Mouse (Mus musculus) embryonic facial prominence, embryonic 14.5 days (tissue): ENCODE data around the gene Gm11077. TPM values are rescaled to one million over a fixed set of nuclear protein-coding genes. Genes with fewer than 3 reads are reported as not detected.

Source experiments
- ATAC-seq: fragments of 200-750 bp; cut with Nextera tagmentation; 2 replicates; pipeline ENCODE4 v1.8.0; 2017; ENCODE audit warnings: low read depth, moderate number of reproducible peaks, moderate TSS enrichment
- DNase-seq: peaks from one replicate; pipeline ENCODE4 v3.0.0-alpha.2; 2015; ENCODE audit warnings: low spot score
- H3K27ac ChIP-seq: fragments of 300-500 bp; sonication (generic); replicated peaks from 2 replicates; pipeline ENCODE4 v1.5.1; 2014; ENCODE audit warnings: low read depth, mild to moderate bottlenecking, low read length, moderate library complexity
- H3K27me3 ChIP-seq: fragments of 300-500 bp; sonication (generic); replicated peaks from 2 replicates; pipeline ENCODE4 v1.6.1; 2014; ENCODE audit warnings: low read length; ENCODE audit not compliant: control insufficient read depth, insufficient read depth
- H3K36me3 ChIP-seq: fragments of 300-500 bp; sonication (generic); 2 replicates; pipeline ENCODE4 v1.6.1; 2014; ENCODE audit warnings: low read length, mixed read lengths; ENCODE audit not compliant: control insufficient read depth, insufficient read depth
- H3K4me1 ChIP-seq: fragments of 300-500 bp; sonication (generic); 2 replicates; pipeline ENCODE4 v1.6.1; 2014; ENCODE audit warnings: antibody characterized with exemption, low read length; ENCODE audit not compliant: control insufficient read depth, insufficient read depth
- H3K4me2 ChIP-seq: fragments of 300-500 bp; sonication (generic); 2 replicates; pipeline ENCODE4 v1.6.1; 2014; ENCODE audit warnings: low read depth, mild to moderate bottlenecking, low read length, moderate library complexity, mixed read lengths
- H3K4me3 ChIP-seq: fragments of 300-500 bp; sonication (generic); 2 replicates; pipeline ENCODE4 v1.5.1; 2014; ENCODE audit warnings: low read depth, mild to moderate bottlenecking, low read length
- H3K9ac ChIP-seq: fragments of 300-500 bp; sonication (generic); 2 replicates; pipeline ENCODE4 v1.6.1; 2014; ENCODE audit warnings: low read depth, mild to moderate bottlenecking, low read length, moderate library complexity, mixed read lengths
- H3K9me3 ChIP-seq: fragments of 300-500 bp; sonication (generic); 2 replicates; pipeline ENCODE4 v1.6.1; 2016; ENCODE audit warnings: low read length; ENCODE audit not compliant: control insufficient read depth
- WGBS: fragments of 180-500 bp; shearing (Covaris S2); extraction: QIAGEN DNeasy Blood & Tissue Kit; methylation state at CpG from one replicate; pipeline ENCODE4 v1.1.7; 2014; 5-methylcytosine and 5-hydroxymethylcytosine counted together
- polyA plus RNA-seq: library from polyadenylated mRNA; unstranded; fragments of >200 nt; fragmentation: Nextera tagmentation; extraction: Ambion mirVana; gene quantifications from 2 replicates; pipeline ENCODE4 v1.2.1, GENCODE M21; 2014

Gene Gm11077
- not detected in 2 replicates for polyA plus RNA-seq

- H3K4me2 ChIP-seq: no peak within 1 kb of the TSS
- H3K4me1 ChIP-seq: no peaks in the 10 kb centered on the region
- H3K9ac ChIP-seq: no peak within 1 kb of the TSS
- ATAC-seq: no peak
- WGBS: 89% methylated on average over 5 of the region's 5 CpGs
- H3K36me3 ChIP-seq: no peaks in the 10 kb centered on the region
- H3K4me3 ChIP-seq: no peak within 1 kb of the TSS
- no peak for DNase-seq
- no peaks in the 10 kb centered on the region; the same call in 1 of the 2 replicates for H3K9me3 ChIP-seq
- H3K27ac ChIP-seq: no peak within 1 kb of the TSS
- no peaks in the 10 kb centered on the region for H3K27me3 ChIP-seq
Measured at GRCm38 (mm10) chr6:140729272-140729671, at the start of gene Gm11077. Gene Gm11077 (plus strand): TSS chr6:140729284.

- no peak overlapping the region for H3K4me2 ChIP-seq
- H3K9me3 ChIP-seq: no peaks in the 10 kb centered on the region
- no peak overlapping the region for H3K27ac ChIP-seq
- no peak overlapping the region for H3K4me3 ChIP-seq
- peaks cover 38% of the 10 kb centered on the region for H3K4me1 ChIP-seq
- no peak for ATAC-seq
- DNase-seq: no peak
- no peak overlapping the region for H3K9ac ChIP-seq
- no peaks in the 10 kb centered on the region for H3K36me3 ChIP-seq
- 55% methylated on average over 7 of the region's 7 CpGs for WGBS
- no peaks in the 10 kb centered on the region for H3K27me3 ChIP-seq
Measured at GRCm38 (mm10) chr6:140680713-140681112, 48.4 kb upstream of the Gm11077 start.

GRCm38 (mm10) chr6:140682829-140683228 is 46.3 kb upstream of the Gm11077 start:
- Histone ChIP-seq H3K4me3 (no peak overlapping the region), H3K9ac (no peak overlapping the region; the same call in 1 of the 2 replicates), H3K36me3 (no peaks in the 10 kb centered on the region), H3K9me3 (no peaks in the 10 kb centered on the region), H3K4me2 (no peak overlapping the region), H3K27me3 (no peaks in the 10 kb centered on the region), H3K4me1 (peaks cover 31% of the 10 kb centered on the region), H3K27ac (no peak overlapping the region; the same call in 1 of the 2 replicates)
- ATAC-seq (no peak; the same call in 1 of the 2 replicates), DNase-seq (peak; percentile 55)
- WGBS: 27% methylated on average over 13 of the region's 13 CpGs

- Histone ChIP-seq H3K4me3 (no peak overlapping the region), H3K9me3 (no peaks in the 10 kb centered on the region), H3K36me3 (no peaks in the 10 kb centered on the region), H3K27ac (no peak overlapping the region), H3K27me3 (no peaks in the 10 kb centered on the region), H3K4me2 (no peak overlapping the region), H3K4me1 (peaks cover 22% of the 10 kb centered on the region), H3K9ac (no peak overlapping the region)
- DNase-seq (no peak), ATAC-seq (no peak)
- 91% methylated on average over 11 of the region's 11 CpGs for WGBS
Measured at GRCm38 (mm10) chr6:140684403-140684802, 44.7 kb upstream of the Gm11077 start.

- Histone ChIP-seq H3K9me3 (no peaks in the 10 kb centered on the region), H3K4me3 (no peak overlapping the region), H3K4me2 (no peak overlapping the region), H3K9ac (no peak overlapping the region), H3K27me3 (no peaks in the 10 kb centered on the region), H3K4me1 (peaks cover 24% of the 10 kb centered on the region), H3K36me3 (no peaks in the 10 kb centered on the region), H3K27ac (peak overlapping the region; percentile 70)
- ATAC-seq (peak; percentile 85), DNase-seq (peak; percentile 91)
- 67% methylated on average over 16 of the region's 16 CpGs for WGBS
Measured at GRCm38 (mm10) chr6:140689617-140690404, 39.3 kb upstream of the Gm11077 start.

GRCm38 (mm10) chr6:140692160-140692559 is 36.9 kb upstream of the Gm11077 start:
- Histone ChIP-seq H3K9me3 (no peaks in the 10 kb centered on the region), H3K4me3 (no peak overlapping the region), H3K4me2 (no peak overlapping the region), H3K27me3 (no peaks in the 10 kb centered on the region), H3K9ac (no peak overlapping the region), H3K27ac (no peak overlapping the region), H3K36me3 (no peaks in the 10 kb centered on the region), H3K4me1 (peaks cover 34% of the 10 kb centered on the region)
- ATAC-seq (no peak), DNase-seq (no peak)
- 71% methylated on average over 6 of the region's 6 CpGs for WGBS

GRCm38 (mm10) chr6:140696192-140696879 is 32.7 kb upstream of the Gm11077 start:
- H3K36me3 ChIP-seq: no peaks in the 10 kb centered on the region
- 41% methylated on average over 12 of the region's 12 CpGs for WGBS
- H3K27ac ChIP-seq: peak overlapping the region; percentile 55; the same call in 1 of the 2 replicates
- peaks cover 4% of the 10 kb centered on the region; the same call in 1 of the 2 replicates for H3K9me3 ChIP-seq
- no peak overlapping the region for H3K4me3 ChIP-seq
- peaks cover 18% of the 10 kb centered on the region for H3K4me1 ChIP-seq
- no peaks in the 10 kb centered on the region for H3K27me3 ChIP-seq
- peak; percentile 77 for DNase-seq
- H3K4me2 ChIP-seq: no peak overlapping the region
- no peak for ATAC-seq
- H3K9ac ChIP-seq: no peak overlapping the region

GRCm38 (mm10) chr6:140697994-140698393 is 31.1 kb upstream of the Gm11077 start:
- H3K9me3 ChIP-seq: peaks cover 4% of the 10 kb centered on the region; the same call in 1 of the 2 replicates
- H3K4me3 ChIP-seq: no peak overlapping the region
- peak; percentile 79 for DNase-seq
- WGBS: 59% methylated on average over 11 of the region's 11 CpGs
- ATAC-seq: no peak
- no peaks in the 10 kb centered on the region for H3K36me3 ChIP-seq
- H3K4me2 ChIP-seq: no peak overlapping the region
- H3K4me1 ChIP-seq: peaks cover 17% of the 10 kb centered on the region; the same call in 1 of the 2 replicates
- no peaks in the 10 kb centered on the region for H3K27me3 ChIP-seq
- H3K27ac ChIP-seq: no peak overlapping the region
- H3K9ac ChIP-seq: no peak overlapping the region
